Mouse (Mus musculus): ENCODE data around the gene Fstl1. TPM values are rescaled to one million over a fixed set of nuclear protein-coding genes. Genes with fewer than 3 reads are reported as not detected.

The Fstl1 gene
- polyA plus RNA-seq, 2 experiments: 9.9 to 15.4 TPM

- peak; percentile 48; the same call in 1 of the 2 replicates for ATAC-seq (ENCODE audit: insufficient read depth)
- no peak for DNase-seq (ENCODE audit: low read depth in 3 of 3, low spot score in 3 of 3)
Observed at GRCm38 (mm10) chr16:37753809-37754208, 22.9 kb upstream of the Fstl1 start.

GRCm38 (mm10) chr16:37754483-37754882 lies 22.2 kb upstream of the Fstl1 start:
- Histone ChIP-seq H3K4me2 (ENCODE audit: low read depth) (no peak overlapping the region), H3K27me3 (ENCODE audit: control insufficient read depth, insufficient read depth, low read length) (no peaks in the 10 kb centered on the region), H3K27ac (no peak overlapping the region), H3K36me3 (replicated peaks; ENCODE audit: control insufficient read depth, insufficient read depth, low read depth) (no peaks in the 10 kb centered on the region), H3K4me3 (ENCODE audit: insufficient read depth in 1 of 2, low read depth in 2 of 2, low read length in 2 of 2) (no peak overlapping the region), H3K9me3 (ENCODE audit: control insufficient read depth, low read length) (no peaks in the 10 kb centered on the region), H3K4me1 (replicated peaks; ENCODE audit: control insufficient read depth in 2 of 2, insufficient read depth in 2 of 2, low read length in 1 of 2) (peaks cover 0 to 3% of the 10 kb centered on the region in 2 experiments; a peak in 1 of 4 replicates), H3K9ac (replicated peaks) (no peak overlapping the region)
- TF ChIP-seq CTCF (IDR thresholded peaks at IDR 0.05; ENCODE audit: low read depth) (no peak), EP300 (IDR thresholded peaks at IDR 0.05; ENCODE audit: low read depth) (no peak)
- no peak for DNase-seq (ENCODE audit: low read depth in 3 of 3, low spot score in 3 of 3)
- no peak for ATAC-seq (ENCODE audit: insufficient read depth)
- 30% methylated on average over 4 of the region's 4 CpGs for WGBS (ENCODE audit: insufficient replicate concordance)

More at GRCm38 (mm10) chr16:37753809-37754208, 22.9 kb upstream of the Fstl1 start:
- Histone ChIP-seq H3K4me3 (ENCODE audit: insufficient read depth in 1 of 2, low read depth in 2 of 2, low read length in 2 of 2) (no peak overlapping the region), H3K9ac (replicated peaks) (no peak overlapping the region), H3K4me2 (ENCODE audit: low read depth) (no peak overlapping the region), H3K27ac (no peak overlapping the region), H3K27me3 (ENCODE audit: control insufficient read depth, insufficient read depth, low read length) (no peaks in the 10 kb centered on the region), H3K4me1 (replicated peaks; ENCODE audit: control insufficient read depth in 2 of 2, insufficient read depth in 2 of 2, low read length in 1 of 2) (peaks cover 0 to 3% of the 10 kb centered on the region in 2 experiments; a peak in 1 of 4 replicates), H3K36me3 (replicated peaks; ENCODE audit: control insufficient read depth, insufficient read depth, low read depth) (no peaks in the 10 kb centered on the region), H3K9me3 (ENCODE audit: control insufficient read depth, low read length) (no peaks in the 10 kb centered on the region)
- whole genome bisulfite sequencing (ENCODE audit: insufficient replicate concordance): 33% methylated on average over 1 of the region's 1 CpGs
- TF ChIP-seq CTCF (IDR thresholded peaks at IDR 0.05; ENCODE audit: low read depth) (no peak), EP300 (IDR thresholded peaks at IDR 0.05; ENCODE audit: low read depth) (no peak)

GRCm38 (mm10) chr16:37757223-37757622 lies 19.4 kb upstream of the Fstl1 start:
- no peaks in the 10 kb centered on the region for H3K27me3 ChIP-seq (ENCODE audit: control insufficient read depth, insufficient read depth, low read length)
- no peak for DNase-seq (ENCODE audit: low read depth in 3 of 3, low spot score in 3 of 3)
- peaks cover 0 to 3% of the 10 kb centered on the region in 2 experiments; a peak in 1 of 4 replicates for H3K4me1 ChIP-seq (replicated peaks; ENCODE audit: control insufficient read depth in 2 of 2, insufficient read depth in 2 of 2, low read length in 1 of 2)
- no peak for TF ChIP-seq CTCF (IDR thresholded peaks at IDR 0.05; ENCODE audit: low read depth)
- no peak for TF ChIP-seq EP300 (IDR thresholded peaks at IDR 0.05; ENCODE audit: low read depth)
- no peaks in the 10 kb centered on the region for H3K9me3 ChIP-seq (ENCODE audit: control insufficient read depth, low read length)
- WGBS (ENCODE audit: insufficient replicate concordance): 79% methylated on average over 2 of the region's 2 CpGs
- H3K4me2 ChIP-seq (ENCODE audit: low read depth): no peak overlapping the region
- no peak overlapping the region for H3K27ac ChIP-seq
- no peaks in the 10 kb centered on the region for H3K36me3 ChIP-seq (replicated peaks; ENCODE audit: control insufficient read depth, insufficient read depth, low read depth)
- H3K9ac ChIP-seq (replicated peaks): no peak overlapping the region
- ATAC-seq (ENCODE audit: insufficient read depth): no peak
- no peak overlapping the region for H3K4me3 ChIP-seq (ENCODE audit: insufficient read depth in 1 of 2, low read depth in 2 of 2, low read length in 2 of 2)

GRCm38 (mm10) chr16:37763797-37764196 lies 12.9 kb upstream of the Fstl1 start:
- TF ChIP-seq CTCF (IDR thresholded peaks at IDR 0.05; ENCODE audit: low read depth) (no peak), EP300 (IDR thresholded peaks at IDR 0.05; ENCODE audit: low read depth) (no peak)
- no peaks in the 10 kb centered on the region for H3K36me3 ChIP-seq (replicated peaks; ENCODE audit: control insufficient read depth, insufficient read depth, low read depth)
- H3K4me2 ChIP-seq (ENCODE audit: low read depth): no peak overlapping the region
- no peak overlapping the region for H3K27ac ChIP-seq
- ATAC-seq (ENCODE audit: insufficient read depth) (no peak), DNase-seq (ENCODE audit: low read depth in 3 of 3, low spot score in 3 of 3) (no peak)
- WGBS (ENCODE audit: insufficient replicate concordance): 40% methylated on average over 5 of the region's 5 CpGs
- no peaks in the 10 kb centered on the region for H3K4me1 ChIP-seq (replicated peaks; ENCODE audit: control insufficient read depth in 2 of 2, insufficient read depth in 2 of 2, low read length in 1 of 2)
- H3K9ac ChIP-seq (replicated peaks): no peak overlapping the region
- H3K9me3 ChIP-seq (ENCODE audit: control insufficient read depth, low read length): no peaks in the 10 kb centered on the region
- H3K27me3 ChIP-seq (ENCODE audit: control insufficient read depth, insufficient read depth, low read length): no peaks in the 10 kb centered on the region
- H3K4me3 ChIP-seq (ENCODE audit: insufficient read depth in 1 of 2, low read depth in 2 of 2, low read length in 2 of 2): no peak overlapping the region

- ATAC-seq (ENCODE audit: insufficient read depth) (no peak), DNase-seq (ENCODE audit: low read depth in 3 of 3, low spot score in 3 of 3) (no peak)
- Histone ChIP-seq H3K27me3 (ENCODE audit: control insufficient read depth, insufficient read depth, low read length) (peaks cover 21% of the 10 kb centered on the region), H3K27ac (no peak overlapping the region), H3K4me2 (ENCODE audit: low read depth) (peak overlapping the region; percentile 65), H3K4me3 (ENCODE audit: insufficient read depth in 1 of 2, low read depth in 2 of 2, low read length in 2 of 2) (peak overlapping the region; percentile 31 to 43), H3K4me1 (replicated peaks; ENCODE audit: control insufficient read depth in 2 of 2, insufficient read depth in 2 of 2, low read length in 1 of 2) (0 out of 4 replicates have a peak, but pooled peaks cover 0 to 2% of the 10 kb centered on the region in 2 experiments), H3K9me3 (ENCODE audit: control insufficient read depth, low read length) (no peaks in the 10 kb centered on the region), H3K36me3 (replicated peaks; ENCODE audit: control insufficient read depth, insufficient read depth, low read depth) (no peaks in the 10 kb centered on the region), H3K9ac (replicated peaks) (no peak overlapping the region)
- no peak for TF ChIP-seq EP300 (IDR thresholded peaks at IDR 0.05; ENCODE audit: low read depth)
- TF ChIP-seq CTCF (IDR thresholded peaks at IDR 0.05; ENCODE audit: low read depth): no peak
- 18% methylated on average over 14 of the region's 14 CpGs for WGBS (ENCODE audit: insufficient replicate concordance)
Observed at GRCm38 (mm10) chr16:37776166-37776859, 360 bp upstream of the Fstl1 start.
